Mouse (Mus musculus) kidney, postnatal 4 days (tissue): Measurements from ENCODE around the gene Parp6.

Experiments used
- DNase-seq, 2 experiments: peaks; one replicate each; pipeline ENCODE4 v3.0.0; 2021; ENCODE audit warnings: mixed read lengths in 2 of 2

The Parp6 gene

GRCm38 (mm10) chr9:59616622-59617306 lies at the start of gene Parp6:
Gene Parp6, plus strand, starts transcription at chr9:59617284.
- DNase-seq, result peak; percentile 100

GRCm38 (mm10) chr9:59571852-59572251 lies 45.2 kb upstream of the Parp6 start:
- DNase-seq, result no peak

GRCm38 (mm10) chr9:59577401-59577800 lies 39.7 kb upstream of the Parp6 start:
- DNase-seq, result no peak

GRCm38 (mm10) chr9:59577844-59578504 lies 39.1 kb upstream of the Parp6 start, which contains the start of gene Celf6:
Gene Celf6, plus strand, starts transcription at chr9:59577917.
- DNase-seq, result peak; percentile 97

GRCm38 (mm10) chr9:59578505-59578867 lies 38.6 kb upstream of the Parp6 start:
- no peak for DNase-seq

GRCm38 (mm10) chr9:59584871-59585308 lies 32.2 kb upstream of the Parp6 start:
- DNase-seq, result peak; percentile 76 to 85

- DNase-seq, result no peak
Observed at GRCm38 (mm10) chr9:59588252-59588651, 28.8 kb upstream of the Parp6 start.

GRCm38 (mm10) chr9:59588710-59589671 lies 28.1 kb upstream of the Parp6 start:
- peak in 1 of 2 experiments; percentile 9 for DNase-seq

- no peak for DNase-seq
Observed at GRCm38 (mm10) chr9:59589703-59590439, 27.2 kb upstream of the Parp6 start.

- DNase-seq, result no peak
Observed at GRCm38 (mm10) chr9:59601661-59602060, 15.4 kb upstream of the Parp6 start.

GRCm38 (mm10) chr9:59605967-59606366 lies 11.1 kb upstream of the Parp6 start:
- DNase-seq, result peak in 1 of 2 experiments; percentile 8

GRCm38 (mm10) chr9:59610950-59611349 lies 6.1 kb upstream of the Parp6 start:
- DNase-seq, result no peak

GRCm38 (mm10) chr9:59615797-59616196 lies 1.3 kb upstream of the Parp6 start:
- DNase-seq, result no peak

- no peak for DNase-seq
Observed at GRCm38 (mm10) chr9:59617307-59617973, 356 bp downstream of the Parp6 start.

- no peak for DNase-seq
Observed at GRCm38 (mm10) chr9:59638372-59638771, 21.3 kb downstream of the Parp6 start.

GRCm38 (mm10) chr9:59639936-59640335 lies 22.9 kb downstream of the Parp6 start:
- no peak for DNase-seq

- DNase-seq, result no peak
Observed at GRCm38 (mm10) chr9:59641320-59641719, 24.2 kb downstream of the Parp6 start.

- DNase-seq, result no peak
Observed at GRCm38 (mm10) chr9:59649911-59650310, 32.8 kb downstream of the Parp6 start.

GRCm38 (mm10) chr9:59653371-59653770 lies 36.3 kb downstream of the Parp6 start:
- DNase-seq, result no peak

- DNase-seq, result no peak
Observed at GRCm38 (mm10) chr9:59654450-59654983, 37.4 kb downstream of the Parp6 start.

GRCm38 (mm10) chr9:59655958-59656634 lies 39.0 kb downstream of the Parp6 start, which contains the start of gene Pkm:
Gene Pkm, plus strand, starts transcription at chr9:59656368.
- DNase-seq, result peak; percentile 94 to 97
